23 mouse cellular contexts compared by ENCODE assay signal in the genomic region with DNA sequence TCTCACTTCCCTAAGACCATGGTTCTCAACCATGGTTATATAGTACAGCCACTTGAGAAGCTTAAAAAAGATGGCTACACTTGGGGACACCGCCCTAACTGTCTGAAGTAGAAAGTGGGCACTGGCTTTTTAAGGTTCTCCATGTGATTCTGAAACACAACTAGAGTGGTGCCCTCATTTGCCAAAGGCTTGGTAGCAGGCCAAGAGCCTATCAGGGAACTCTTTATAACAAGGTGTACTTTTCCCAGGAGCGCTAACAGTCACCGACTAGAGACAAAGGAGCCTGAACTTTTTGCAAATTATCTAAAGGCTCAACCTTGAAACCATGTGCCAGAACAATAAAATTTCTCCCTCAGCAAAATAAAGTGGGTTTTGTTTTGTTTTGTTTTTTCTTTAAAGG. TPM values are rescaled to one million over a fixed set of nuclear protein-coding genes. Genes with fewer than 3 reads are reported as not detected.
DNase-seq lines count a peak whose midpoint lies in the region; ATAC-seq lines count a peak whose summit lies in the region.
"Had no signal": no experiment of that assay in that cellular context is flagged by ENCODE, and none has a peak within 500 bp of the region (broad histone marks: within the 10 kb centered on the region; RNA-seq: fewer than 3 reads in every experiment).

No protein-coding gene starts in this region.

- no peak for ATAC-seq in cerebellum, adult (ENCODE audit: insufficient number of reproducible peaks, low FRiP score, low TSS enrichment)
- ATAC-seq in heart, embryonic 16.5 days (replicated peaks; ENCODE audit: extremely low read depth, insufficient read depth, low FRiP score) = no peak
- no peak for ATAC-seq in liver, embryonic 16.5 days (ENCODE audit: low read depth)
- ATAC-seq in CD4-positive, CD25-positive, alpha-beta regulatory T cell, adult 4 months = no peak
- ATAC-seq: forebrain, embryonic 13.5 days; intestine, postnatal 0 days; midbrain, embryonic 15.5 days; Patski had no signal

- H3K27me3 ChIP-seq in heart, embryonic 16.5 days (ENCODE audit: control insufficient read depth, insufficient read depth, low read length) = no peaks in the 10 kb centered on the region
- no peaks in the 10 kb centered on the region for H3K27me3 ChIP-seq in heart, embryonic 10.5 days (ENCODE audit: insufficient read depth, poor library complexity, severe bottlenecking)
- no peaks in the 10 kb centered on the region for H3K27me3 ChIP-seq in liver, embryonic 16.5 days (ENCODE audit: control insufficient read depth, insufficient read depth, low read depth, low read length)
- H3K27me3 ChIP-seq: forebrain, embryonic 13.5 days; hindbrain, embryonic 15.5 days; limb, embryonic 13.5 days; midbrain, embryonic 15.5 days; neural tube, embryonic 15.5 days; Patski had no signal

- 60% methylated on average over 3 of the region's 3 CpGs for WGBS in heart, embryonic 16.5 days
- 88% methylated on average over 3 of the region's 3 CpGs for WGBS in heart, embryonic 10.5 days
- 78% methylated on average over 3 of the region's 3 CpGs for WGBS in liver, embryonic 16.5 days (ENCODE audit: insufficient replicate concordance)

- no peak overlapping the region for H3K9ac ChIP-seq in heart, embryonic 16.5 days (ENCODE audit: low read length)
- peak overlapping the region; percentile 70; the same call in 1 of the 2 replicates for H3K9ac ChIP-seq in liver, embryonic 16.5 days (ENCODE audit: low read depth, low read length)
- H3K9ac ChIP-seq: forebrain, embryonic 13.5 days; hindbrain, embryonic 15.5 days; limb, embryonic 13.5 days; midbrain, embryonic 15.5 days; neural tube, embryonic 15.5 days had no signal

- H3K4me2 ChIP-seq in heart, embryonic 16.5 days (ENCODE audit: low read depth, low read length) = no peak overlapping the region
- H3K4me2 ChIP-seq in liver, embryonic 16.5 days (ENCODE audit: low read depth, low read length) = peak overlapping the region; percentile 58; the same call in 1 of the 2 replicates
- H3K4me2 ChIP-seq: forebrain, embryonic 13.5 days; hindbrain, embryonic 15.5 days; limb, embryonic 13.5 days; midbrain, embryonic 15.5 days; neural tube, embryonic 15.5 days had no signal

- H3K4me3 ChIP-seq in heart, embryonic 16.5 days (ENCODE audit: low read length) = no peak overlapping the region
- no peak overlapping the region for H3K4me3 ChIP-seq in heart, embryonic 10.5 days
- H3K4me3 ChIP-seq in liver, embryonic 16.5 days (ENCODE audit: low read depth, low read length) = no peak overlapping the region
- H3K4me3 ChIP-seq: embryonic facial prominence, embryonic 10.5 days; forebrain, embryonic 13.5 days; hindbrain, embryonic 15.5 days; limb, embryonic 13.5 days; midbrain, embryonic 15.5 days; neural tube, embryonic 15.5 days had no signal

- no peaks in the 10 kb centered on the region for H3K9me3 ChIP-seq in heart, embryonic 16.5 days (replicated peaks; ENCODE audit: control insufficient read depth, low read length)
- H3K9me3 ChIP-seq in heart, embryonic 10.5 days = no peaks in the 10 kb centered on the region
- H3K9me3 ChIP-seq in liver, embryonic 16.5 days (replicated peaks; ENCODE audit: control insufficient read depth, low read length) = peaks cover 14% of the 10 kb centered on the region
- H3K9me3 ChIP-seq: embryonic facial prominence, embryonic 10.5 days; forebrain, embryonic 13.5 days; hindbrain, embryonic 15.5 days; limb, embryonic 13.5 days; midbrain, embryonic 15.5 days; neural tube, embryonic 15.5 days had no signal

- H3K4me1 ChIP-seq in heart, embryonic 16.5 days (ENCODE audit: control insufficient read depth, insufficient read depth, low read length) = peaks cover 14% of the 10 kb centered on the region
- peaks cover 22% of the 10 kb centered on the region for H3K4me1 ChIP-seq in heart, embryonic 10.5 days
- peaks cover 91% of the 10 kb centered on the region for H3K4me1 ChIP-seq in liver, embryonic 16.5 days (ENCODE audit: control insufficient read depth, low read depth, low read length)
- H3K4me1 ChIP-seq: forebrain, embryonic 13.5 days; hindbrain, embryonic 15.5 days; midbrain, embryonic 15.5 days; neural tube, embryonic 15.5 days had no signal

- H3K27ac ChIP-seq in heart, embryonic 16.5 days (ENCODE audit: low read length) = 0 out of 2 replicates have a peak overlapping the region, but pooled peaks have one; percentile 12
- no peak overlapping the region for H3K27ac ChIP-seq in heart, embryonic 10.5 days
- peak overlapping the region; percentile 98 for H3K27ac ChIP-seq in liver, embryonic 16.5 days (ENCODE audit: low read length)
- H3K27ac ChIP-seq: embryonic facial prominence, embryonic 10.5 days; forebrain, embryonic 13.5 days; hindbrain, embryonic 15.5 days; limb, embryonic 13.5 days; midbrain, embryonic 15.5 days; neural tube, embryonic 15.5 days had no signal

- H3K36me3 ChIP-seq in heart, embryonic 16.5 days (ENCODE audit: control insufficient read depth, insufficient read depth) = peaks cover 10% of the 10 kb centered on the region
- H3K36me3 ChIP-seq in heart, embryonic 10.5 days = peaks cover 30% of the 10 kb centered on the region
- peaks cover 67% of the 10 kb centered on the region for H3K36me3 ChIP-seq in liver, embryonic 16.5 days (ENCODE audit: control insufficient read depth, insufficient read depth)
- H3K36me3 ChIP-seq: midbrain, embryonic 15.5 days had no signal

- DNase-seq in cerebellum, adult 11-12 months = peak; percentile 6
- no peak for DNase-seq in heart, embryonic 10.5 days (ENCODE audit: low spot score)
- DNase-seq in liver = peak; percentile 2
- DNase-seq in ovary, postnatal 10 days (ENCODE audit: low spot score) = no peak
- DNase-seq: adrenal gland, postnatal 10 days; cerebellum, adult 11 months; gastrocnemius, postnatal 10 days; heart, adult 11 months; heart, postnatal 4 days; layer of hippocampus, postnatal 36 days; right cerebral cortex, postnatal 25 days had no signal

RNA-seq across cellular contexts. Expression of a gene that starts 14.5 kb away (rescaled TPM):
- 5.4 and 5.5 TPM in 2 replicates for polyA plus RNA-seq in heart, embryonic 16.5 days (2015; fragmentation: Nextera tagmentation; extraction: Ambion mirVana)
- 3.4 and 4.3 TPM in 2 replicates for polyA plus RNA-seq in heart, embryonic 10.5 days (2016; fragmentation: Nextera tagmentation; extraction: Ambion mirVana)
- 12.7 and 13.7 TPM in 2 replicates for polyA plus RNA-seq in liver, embryonic 16.5 days (2015; fragmentation: Nextera tagmentation; extraction: Ambion mirVana)
- 10 to 100 TPM in 1 of 2 experiments, 1 to 10 TPM in 1; 8.6 to 12.8 TPM for polyA plus RNA-seq in CD4-positive, CD25-positive, alpha-beta regulatory T cell, adult 4 months (2017; shearing (Covaris generic))

Comparison
In these comparisons a context has a peak if more than half of its experiments do, and no peak if none do; other contexts are left out.
1. DNase-seq: peak in cerebellum, adult 11-12 months (single experiment) and liver (single experiment); none in heart, embryonic 10.5 days (single experiment) and ovary, postnatal 10 days (single experiment).